Mouse (Mus musculus): Measurements from ENCODE around the gene Ddc. TPM values are rescaled to one million over a fixed set of nuclear protein-coding genes. Genes with fewer than 3 reads are reported as not detected.

The Ddc gene
- polyA plus RNA-seq, 1 experiment from 2014 or later, result 13.5 TPM

DNA sequence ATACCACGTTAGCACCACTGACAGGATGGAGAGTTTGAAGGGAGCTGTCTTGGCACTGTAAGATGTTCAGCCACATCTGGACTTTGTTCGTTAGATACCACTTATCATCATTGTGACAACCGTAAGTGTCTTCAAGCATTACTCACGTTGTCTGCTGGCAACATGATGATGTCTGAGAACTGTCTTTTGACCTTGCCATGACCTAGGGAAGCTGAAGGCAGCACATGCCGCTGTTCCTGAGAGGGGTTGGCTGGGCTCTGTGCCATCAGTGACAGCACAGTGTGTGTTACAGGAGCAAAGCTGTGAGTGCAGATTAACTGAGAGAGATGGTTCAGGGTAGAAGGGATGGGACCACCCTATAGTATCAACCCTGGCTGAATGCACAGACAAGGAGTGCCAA lies 3.6 kb upstream of the Ddc start:
- no peak overlapping the region for H3K9ac ChIP-seq
- 69% methylated on average over 5 of the region's 5 CpGs for WGBS
- no peaks in the 10 kb centered on the region for H3K4me1 ChIP-seq
- ATAC-seq (ENCODE audit: insufficient number of reproducible peaks, insufficient read depth, low FRiP score, low TSS enrichment), result no peak
- H3K9me3 ChIP-seq, result no peaks in the 10 kb centered on the region
- H3K27me3 ChIP-seq, result no peaks in the 10 kb centered on the region
- no peaks in the 10 kb centered on the region for H3K36me3 ChIP-seq
- no peak overlapping the region for H3K4me2 ChIP-seq (replicated peaks)
- no peak overlapping the region for H3K4me3 ChIP-seq
- no peak overlapping the region for H3K27ac ChIP-seq

DNA sequence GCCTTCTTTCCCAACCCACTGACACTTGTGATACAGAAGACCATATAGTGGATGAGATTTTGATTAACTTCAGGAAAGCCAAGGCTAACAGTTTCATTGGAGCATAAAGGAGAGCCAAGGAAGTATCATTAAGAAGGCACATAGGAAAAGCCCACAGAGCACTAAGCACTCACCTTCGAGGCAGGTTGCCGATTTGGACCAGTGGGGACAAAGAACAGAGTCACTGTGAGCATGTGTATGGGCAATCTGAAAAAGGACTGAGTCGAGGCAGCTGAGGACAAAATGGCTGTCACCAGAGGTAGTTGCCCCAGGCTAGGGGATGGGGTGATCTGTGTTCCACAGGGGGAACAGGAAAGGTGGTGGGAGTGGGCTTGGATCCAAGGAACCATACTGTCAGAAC lies 552 bp upstream of the Ddc start:
- Histone ChIP-seq H3K9ac (no peak overlapping the region), H3K4me1 (no peaks in the 10 kb centered on the region), H3K4me2 (replicated peaks) (no peak overlapping the region), H3K36me3 (no peaks in the 10 kb centered on the region), H3K27ac (no peak overlapping the region), H3K9me3 (no peaks in the 10 kb centered on the region), H3K27me3 (no peaks in the 10 kb centered on the region), H3K4me3 (no peak overlapping the region)
- ATAC-seq (ENCODE audit: insufficient number of reproducible peaks, insufficient read depth, low FRiP score, low TSS enrichment), result no peak
- WGBS, result 89% methylated on average over 3 of the region's 3 CpGs

DNA sequence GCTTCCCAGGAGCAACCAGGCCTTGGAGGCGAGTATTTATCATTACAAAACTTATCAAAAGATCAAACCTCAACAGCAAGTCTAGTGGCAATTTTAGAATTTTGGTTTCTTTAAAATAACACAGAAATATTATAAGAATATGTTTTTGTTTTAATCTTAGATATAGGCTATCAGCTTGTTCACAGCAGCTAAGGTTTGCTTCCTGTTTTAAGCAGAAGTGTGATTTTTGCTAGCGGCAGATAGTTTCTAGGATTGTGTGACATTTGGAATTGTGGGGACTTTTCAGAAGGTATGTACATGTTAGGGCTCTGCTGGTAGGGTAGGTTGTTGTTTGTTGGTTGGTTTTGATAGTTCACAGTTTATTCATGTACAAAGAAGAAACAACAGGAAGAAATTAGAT lies 2.5 kb downstream of the Ddc start:
- Histone ChIP-seq H3K4me1 (0 out of 2 replicates have a peak, but pooled peaks cover 5% of the 10 kb centered on the region), H3K4me2 (replicated peaks) (no peak overlapping the region), H3K27me3 (no peaks in the 10 kb centered on the region), H3K27ac (no peak overlapping the region), H3K4me3 (no peak overlapping the region), H3K9me3 (0 out of 2 replicates have a peak, but pooled peaks cover 4% of the 10 kb centered on the region), H3K9ac (no peak overlapping the region), H3K36me3 (no peaks in the 10 kb centered on the region)
- no peak for ATAC-seq (ENCODE audit: insufficient number of reproducible peaks, insufficient read depth, low FRiP score, low TSS enrichment)
- WGBS, result 83% methylated on average over 2 of the region's 2 CpGs

DNA sequence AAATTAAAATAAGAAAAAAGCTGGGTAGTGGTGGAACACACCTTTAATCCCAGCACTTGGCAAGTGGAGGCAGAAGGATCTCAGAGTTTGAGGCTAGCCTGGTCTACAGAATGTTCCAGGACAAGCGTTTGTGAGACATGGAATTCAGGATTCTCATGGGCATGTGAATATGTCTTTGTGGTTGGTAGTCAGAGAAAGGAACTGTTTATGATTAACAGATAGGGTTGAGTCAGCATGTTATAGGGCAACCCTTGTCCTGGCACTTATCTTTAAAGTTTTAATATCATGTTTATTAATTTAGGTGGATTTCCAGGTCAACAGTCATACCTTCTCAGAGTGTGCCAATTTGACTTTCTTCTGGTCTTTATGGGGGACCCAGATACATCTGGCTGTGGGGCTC lies 4.2 kb downstream of the Ddc start:
- H3K4me3 ChIP-seq, result no peak overlapping the region
- no peaks in the 10 kb centered on the region for H3K36me3 ChIP-seq
- H3K4me2 ChIP-seq (replicated peaks), result no peak overlapping the region
- H3K27ac ChIP-seq, result no peak overlapping the region
- no peak for ATAC-seq (ENCODE audit: insufficient number of reproducible peaks, insufficient read depth, low FRiP score, low TSS enrichment)
- H3K27me3 ChIP-seq, result no peaks in the 10 kb centered on the region
- H3K4me1 ChIP-seq, result 0 out of 2 replicates have a peak, but pooled peaks cover 5% of the 10 kb centered on the region
- 0 out of 2 replicates have a peak, but pooled peaks cover 4% of the 10 kb centered on the region for H3K9me3 ChIP-seq
- 84% methylated on average over 1 of the region's 1 CpGs for WGBS
- H3K9ac ChIP-seq, result no peak overlapping the region

DNA sequence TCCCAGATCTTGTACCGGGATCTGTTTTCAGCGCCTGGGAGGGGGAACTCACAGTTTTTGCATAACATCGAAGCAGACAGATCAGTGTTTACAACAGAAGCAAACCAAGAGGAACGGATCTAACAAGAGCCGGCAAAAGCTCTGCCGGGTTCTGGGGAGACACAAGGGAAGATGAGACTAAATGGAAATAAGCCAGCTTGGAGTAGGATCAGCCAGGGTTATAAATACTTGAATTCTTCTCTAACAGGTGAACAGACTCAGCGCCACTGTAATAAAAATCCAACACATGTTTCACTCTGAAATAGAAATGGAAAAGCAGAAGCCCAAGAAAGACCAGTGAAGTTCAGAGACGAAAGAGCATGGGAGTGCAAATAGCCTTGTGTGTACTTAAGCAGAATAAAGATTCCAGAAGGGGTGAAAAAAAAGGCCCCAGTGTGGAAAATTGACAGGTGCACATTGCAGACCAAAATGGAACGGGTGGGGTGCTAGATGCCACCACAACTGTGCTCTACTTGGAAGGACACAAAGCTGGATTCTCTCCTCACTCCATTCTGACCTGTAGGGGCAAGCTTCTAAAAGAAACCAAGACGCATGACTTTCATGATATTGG lies 4.8 kb downstream of the Ddc start:
- Histone ChIP-seq H3K27me3 (no peaks in the 10 kb centered on the region), H3K9ac (no peak overlapping the region), H3K36me3 (no peaks in the 10 kb centered on the region), H3K4me3 (no peak overlapping the region), H3K4me2 (replicated peaks) (no peak overlapping the region), H3K4me1 (0 out of 2 replicates have a peak, but pooled peaks cover 5% of the 10 kb centered on the region), H3K9me3 (0 out of 2 replicates have a peak, but pooled peaks cover 4% of the 10 kb centered on the region), H3K27ac (no peak overlapping the region)
- ATAC-seq (ENCODE audit: insufficient number of reproducible peaks, insufficient read depth, low FRiP score, low TSS enrichment), result no peak
- WGBS, result 55% methylated on average over 10 of the region's 10 CpGs

DNA sequence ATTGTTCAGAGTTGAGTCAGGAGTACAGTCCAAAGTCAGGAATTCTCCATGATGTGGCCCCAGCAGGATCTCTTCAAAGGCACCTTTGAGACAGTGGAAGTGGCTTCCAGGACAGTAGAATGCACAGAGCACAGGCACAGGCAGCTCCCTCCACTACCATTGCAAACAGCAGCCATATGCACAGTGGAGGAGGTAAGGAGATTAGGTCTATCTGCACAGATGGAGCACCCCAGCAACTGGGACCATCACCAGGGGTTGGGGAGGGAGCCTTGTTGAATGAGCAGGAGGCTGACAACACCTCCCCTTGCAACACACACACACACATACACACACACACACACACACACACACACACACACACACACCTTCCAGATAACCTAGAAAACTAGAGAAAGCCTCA lies 6.1 kb downstream of the Ddc start:
- 0 out of 2 replicates have a peak, but pooled peaks have one; percentile 19 for ATAC-seq (ENCODE audit: insufficient number of reproducible peaks, insufficient read depth, low FRiP score, low TSS enrichment)

DNA sequence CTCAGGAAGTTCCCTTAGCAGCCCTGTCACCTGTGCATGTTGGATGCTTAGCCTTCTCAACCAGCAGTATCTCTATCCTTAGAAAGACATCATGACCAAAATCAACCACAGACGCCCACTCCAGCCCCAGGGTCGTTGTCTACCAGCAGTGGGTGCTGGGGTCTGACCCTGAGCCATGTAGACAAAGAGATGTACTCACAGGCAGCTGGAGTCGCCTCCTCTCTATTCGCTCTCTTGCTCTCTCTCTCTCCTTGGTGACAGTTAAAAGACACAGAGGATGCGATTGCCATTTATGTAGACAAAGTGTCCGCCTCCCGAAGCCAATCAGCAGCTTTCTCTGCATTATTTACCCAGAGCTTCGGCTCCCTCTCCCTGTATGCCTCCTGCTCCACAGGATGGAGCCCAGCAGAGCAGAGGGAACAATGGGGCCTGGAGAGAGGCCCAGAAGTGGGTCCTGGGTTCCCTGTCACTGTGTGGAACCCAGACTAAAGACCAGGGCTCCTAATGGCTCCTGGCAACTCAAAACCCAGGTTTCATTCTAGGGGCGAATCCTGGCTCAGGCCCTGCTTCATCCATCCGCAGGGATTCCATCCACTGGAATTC lies 7.7 kb downstream of the Ddc start:
- no peaks in the 10 kb centered on the region for H3K36me3 ChIP-seq
- 64% methylated on average over 10 of the region's 10 CpGs for WGBS
- H3K27ac ChIP-seq, result no peak overlapping the region
- H3K4me3 ChIP-seq, result no peak overlapping the region
- H3K4me1 ChIP-seq, result peaks cover 19% of the 10 kb centered on the region; the same call in 1 of the 2 replicates
- 0 out of 2 replicates have a peak, but pooled peaks cover 4% of the 10 kb centered on the region for H3K9me3 ChIP-seq
- no peak for ATAC-seq (ENCODE audit: insufficient number of reproducible peaks, insufficient read depth, low FRiP score, low TSS enrichment)
- H3K27me3 ChIP-seq, result no peaks in the 10 kb centered on the region
- no peak overlapping the region for H3K4me2 ChIP-seq (replicated peaks)
- no peak overlapping the region for H3K9ac ChIP-seq

More for the DNA sequence above, 6.1 kb downstream of the Ddc start:
- H3K27ac ChIP-seq, result no peak overlapping the region
- 0 out of 2 replicates have a peak, but pooled peaks cover 4% of the 10 kb centered on the region for H3K9me3 ChIP-seq
- no peaks in the 10 kb centered on the region for H3K36me3 ChIP-seq
- H3K4me3 ChIP-seq, result no peak overlapping the region
- no peaks in the 10 kb centered on the region for H3K27me3 ChIP-seq
- no peak overlapping the region for H3K9ac ChIP-seq
- no peak overlapping the region for H3K4me2 ChIP-seq (replicated peaks)
- peaks cover 7% of the 10 kb centered on the region; the same call in 1 of the 2 replicates for H3K4me1 ChIP-seq

DNA sequence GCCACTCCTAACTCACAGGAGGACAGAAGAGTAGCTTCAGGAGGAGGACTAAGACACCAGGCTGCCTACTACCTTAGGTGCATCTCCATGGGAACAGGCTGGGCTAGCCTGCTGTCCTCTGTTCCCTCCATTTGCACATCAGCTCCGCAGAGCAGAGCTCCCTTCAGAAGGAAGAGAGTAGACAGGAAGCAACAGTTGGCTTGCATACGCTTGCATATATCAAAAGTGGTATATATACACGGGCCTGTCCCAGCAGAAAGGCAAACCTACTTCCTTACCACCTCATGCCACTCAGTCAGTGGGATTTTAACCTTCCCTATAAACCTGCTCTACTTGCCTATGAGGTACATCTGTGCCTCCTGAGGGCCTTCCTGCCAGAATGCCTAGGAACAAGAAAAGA lies 9.2 kb downstream of the Ddc start:
- Histone ChIP-seq H3K36me3 (no peaks in the 10 kb centered on the region), H3K9ac (no peak overlapping the region), H3K4me1 (peaks cover 27% of the 10 kb centered on the region), H3K27me3 (no peaks in the 10 kb centered on the region), H3K4me2 (replicated peaks) (no peak overlapping the region), H3K27ac (no peak overlapping the region), H3K4me3 (no peak overlapping the region), H3K9me3 (0 out of 2 replicates have a peak, but pooled peaks cover 4% of the 10 kb centered on the region)
- no peak for ATAC-seq (ENCODE audit: insufficient number of reproducible peaks, insufficient read depth, low FRiP score, low TSS enrichment)
- 85% methylated on average over 3 of the region's 3 CpGs for WGBS

DNA sequence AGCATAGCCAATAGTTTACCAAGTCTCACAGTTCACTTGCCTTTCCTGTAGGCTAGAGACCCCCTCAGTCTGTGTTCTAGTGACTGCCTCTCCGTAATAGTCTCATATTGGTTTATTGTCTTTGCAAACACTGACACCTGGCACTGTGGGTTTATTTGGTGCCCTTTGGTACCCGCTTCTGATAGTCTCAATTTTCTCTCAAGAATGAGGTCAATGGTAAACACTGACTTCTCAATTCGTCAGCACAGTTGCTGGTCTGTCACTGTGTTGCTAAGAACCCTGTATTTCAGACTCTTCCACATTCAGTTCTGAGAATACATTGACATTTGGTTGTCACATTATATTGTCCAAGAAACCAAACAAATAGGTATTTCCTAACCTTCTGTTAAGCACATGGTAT lies 9.9 kb downstream of the Ddc start:
- H3K9ac ChIP-seq, result no peak overlapping the region
- no peaks in the 10 kb centered on the region for H3K27me3 ChIP-seq
- H3K4me1 ChIP-seq, result peaks cover 30% of the 10 kb centered on the region
- H3K9me3 ChIP-seq, result 0 out of 2 replicates have a peak, but pooled peaks cover 4% of the 10 kb centered on the region
- no peak overlapping the region for H3K4me3 ChIP-seq
- no peaks in the 10 kb centered on the region for H3K36me3 ChIP-seq
- 76% methylated on average over 3 of the region's 3 CpGs for WGBS
- H3K4me2 ChIP-seq (replicated peaks), result no peak overlapping the region
- H3K27ac ChIP-seq, result no peak overlapping the region
- ATAC-seq (ENCODE audit: insufficient number of reproducible peaks, insufficient read depth, low FRiP score, low TSS enrichment), result no peak

DNA sequence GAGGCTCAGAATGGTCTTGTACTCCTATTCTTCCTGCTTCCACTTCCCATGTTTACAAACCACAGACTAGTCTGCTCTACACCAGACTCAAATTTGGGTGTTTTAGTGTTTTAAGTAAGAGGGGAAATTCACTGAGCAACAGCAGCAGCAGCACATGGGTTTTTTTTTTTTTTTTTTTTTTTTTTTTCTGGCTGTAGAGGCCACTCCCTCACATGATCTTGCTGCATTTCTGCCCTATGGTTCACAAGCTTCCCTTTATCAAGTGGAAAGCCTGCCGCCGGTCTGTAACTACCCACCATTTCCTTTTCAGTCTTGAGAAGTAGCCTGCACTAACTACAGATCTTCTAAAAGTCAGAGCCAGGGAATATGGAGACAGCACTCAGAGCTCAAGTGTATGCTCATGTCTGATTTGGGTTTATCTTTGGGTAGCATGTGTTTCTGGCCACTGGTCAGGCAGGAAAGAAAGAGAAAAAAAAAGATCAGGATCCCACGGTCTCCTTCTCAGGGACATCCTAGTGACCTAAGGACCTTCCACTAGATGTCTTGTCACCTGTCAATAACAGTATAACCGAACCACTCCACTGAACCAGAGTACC lies 11.4 kb downstream of the Ddc start:
- Histone ChIP-seq H3K4me1 (peaks cover 31% of the 10 kb centered on the region), H3K9me3 (0 out of 2 replicates have a peak, but pooled peaks cover 4% of the 10 kb centered on the region), H3K4me2 (replicated peaks) (no peak overlapping the region), H3K4me3 (no peak overlapping the region), H3K27me3 (no peaks in the 10 kb centered on the region), H3K36me3 (no peaks in the 10 kb centered on the region), H3K27ac (peak overlapping the region; percentile 70; the same call in 1 of the 2 replicates), H3K9ac (no peak overlapping the region)
- ATAC-seq (ENCODE audit: insufficient number of reproducible peaks, insufficient read depth, low FRiP score, low TSS enrichment), result no peak
- 36% methylated on average over 4 of the region's 4 CpGs for WGBS

DNA sequence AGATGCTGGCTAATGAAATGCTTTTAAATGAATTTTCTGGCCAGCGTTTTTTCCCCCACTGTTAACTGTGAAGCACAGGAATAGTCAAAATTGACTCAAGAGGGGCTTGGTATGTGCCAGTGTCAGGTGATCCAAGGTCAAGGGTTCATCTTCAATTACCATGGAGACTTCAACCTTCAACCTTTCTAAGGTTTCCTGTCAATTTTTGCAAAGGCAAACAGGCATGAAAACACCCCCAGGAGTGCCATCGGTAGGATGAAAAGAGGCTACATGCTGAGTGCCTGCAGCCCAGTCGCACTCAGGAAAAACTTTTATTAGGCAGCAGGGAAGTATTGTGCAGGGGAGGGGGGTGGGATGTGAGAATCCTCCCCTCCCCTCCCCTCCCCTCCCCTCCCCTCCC lies 12.0 kb downstream of the Ddc start:
- H3K4me2 ChIP-seq (replicated peaks), result no peak overlapping the region
- H3K9me3 ChIP-seq, result no peaks in the 10 kb centered on the region
- H3K4me3 ChIP-seq, result no peak overlapping the region
- ATAC-seq (ENCODE audit: insufficient number of reproducible peaks, insufficient read depth, low FRiP score, low TSS enrichment), result no peak
- H3K27me3 ChIP-seq, result no peaks in the 10 kb centered on the region
- no peak overlapping the region for H3K9ac ChIP-seq
- H3K27ac ChIP-seq, result peak overlapping the region; percentile 73
- no peaks in the 10 kb centered on the region for H3K36me3 ChIP-seq
- 1% methylated on average over 3 of the region's 3 CpGs for WGBS
- H3K4me1 ChIP-seq, result peaks cover 37% of the 10 kb centered on the region

DNA sequence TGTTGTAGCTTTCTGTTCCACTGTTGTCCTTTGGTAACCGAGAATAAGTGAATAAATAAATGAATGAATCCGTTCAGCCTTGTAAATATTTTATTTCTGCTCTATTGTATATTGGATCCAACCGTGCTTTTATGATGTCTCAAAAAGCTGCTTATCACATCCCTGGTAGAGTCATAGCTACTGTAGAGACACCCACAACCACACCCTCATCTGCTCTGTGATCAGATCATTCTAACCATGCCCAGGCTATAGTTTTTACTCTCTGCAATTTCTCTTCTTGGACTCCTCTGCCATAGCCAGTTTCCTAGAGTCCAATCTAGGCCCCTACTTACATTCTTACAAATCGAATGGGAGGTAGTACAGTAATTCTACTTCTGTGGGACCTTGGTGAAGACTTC lies 12.7 kb downstream of the Ddc start:
- 72% methylated on average over 4 of the region's 4 CpGs for WGBS

More for the DNA sequence above, 12.7 kb downstream of the Ddc start:
- ATAC-seq (ENCODE audit: insufficient number of reproducible peaks, insufficient read depth, low FRiP score, low TSS enrichment), result no peak
- Histone ChIP-seq H3K27me3 (no peaks in the 10 kb centered on the region), H3K4me1 (peaks cover 39% of the 10 kb centered on the region), H3K4me2 (replicated peaks) (no peak overlapping the region), H3K27ac (peak overlapping the region; percentile 73), H3K9ac (no peak overlapping the region), H3K36me3 (no peaks in the 10 kb centered on the region), H3K4me3 (no peak overlapping the region), H3K9me3 (no peaks in the 10 kb centered on the region)

Data from embryonic facial prominence, embryonic 12.5 days (tissue).